23 mouse cellular contexts compared by ENCODE assay signal in the genomic region with DNA sequence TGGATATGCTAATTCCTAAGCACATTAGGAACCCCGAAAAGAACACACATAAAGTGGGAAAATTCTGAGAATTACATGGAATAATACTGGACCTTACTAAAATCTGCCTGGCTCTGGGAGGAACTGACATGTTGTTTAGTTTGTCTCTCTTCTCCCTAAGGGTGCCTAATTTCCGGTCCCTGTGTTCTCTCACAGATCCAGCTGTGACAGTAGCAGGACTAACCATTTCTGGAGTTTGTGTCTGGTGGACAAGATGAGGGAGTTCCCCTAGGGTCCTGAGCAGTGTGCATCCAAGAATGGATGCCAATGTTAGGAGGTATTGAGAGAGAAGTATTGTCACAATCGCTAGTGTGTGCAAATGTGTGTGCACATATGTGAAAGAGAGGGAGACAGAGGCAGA. TPM values are rescaled to one million over a fixed set of nuclear protein-coding genes. Genes with fewer than 3 reads are reported as not detected.
A peak's percentile ranks its signal among the peaks of the same experiment; 100 is the strongest.
DNase-seq lines count a peak whose midpoint lies in the region; ATAC-seq and TF ChIP-seq lines count a peak whose summit lies in the region.
"Had no signal": no experiment of that assay in that cellular context is flagged by ENCODE, and none has a peak within 500 bp of the region (broad histone marks: within the 10 kb centered on the region; RNA-seq: fewer than 3 reads in every experiment).

No protein-coding gene starts in this region.

- no peak overlapping the region for H3K9ac ChIP-seq in heart, embryonic 12.5 days
- peak overlapping the region; percentile 42 for H3K9ac ChIP-seq in MEL (ENCODE audit: control insufficient read depth, low read depth, low read length, poor library complexity, severe bottlenecking)
- H3K9ac ChIP-seq in liver, embryonic 14.5 days (replicated peaks), result peak overlapping the region; percentile 34; the same call in 1 of the 2 replicates
- H3K9ac ChIP-seq: embryonic facial prominence, embryonic 15.5 days; forebrain, embryonic 12.5 days; hindbrain, embryonic 14.5 days; intestine, embryonic 15.5 days had no signal

- TF ChIP-seq RAD21 in MEL (IDR thresholded peaks at IDR 0.05; ENCODE audit: low read depth, low read length), result no peak

- 70% methylated on average over 3 of the region's 3 CpGs for WGBS in heart, embryonic 12.5 days
- 73% methylated on average over 3 of the region's 3 CpGs for WGBS in liver, embryonic 14.5 days (ENCODE audit: insufficient replicate concordance)

- TF ChIP-seq CTCF in MEL (IDR thresholded peaks at IDR 0.05 in 2 of 3, conservative IDR thresholded peaks at IDR 0.05 in 1 of 3; ENCODE audit: control insufficient read depth in 1 of 3, insufficient read depth in 1 of 3, low read depth in 2 of 3, low read length in 3 of 3, poor library complexity in 1 of 3, severe bottlenecking in 1 of 3), result no peak
- no peak for TF ChIP-seq CTCF in liver, embryonic 14.5 days (IDR thresholded peaks at IDR 0.05; ENCODE audit: low read depth)

- TF ChIP-seq EP300 in MEL (IDR thresholded peaks at IDR 0.05; ENCODE audit: low read depth in 1 of 2, low read length in 2 of 2), result no peak
- TF ChIP-seq EP300 in liver, embryonic 14.5 days (IDR thresholded peaks at IDR 0.05; ENCODE audit: low read depth), result no peak

- no peak for ATAC-seq in erythroblast, adult 5-6 weeks (replicated peaks; ENCODE audit: low FRiP score, poor library complexity, severe bottlenecking)
- no peak for ATAC-seq in heart, embryonic 12.5 days (ENCODE audit: insufficient number of reproducible peaks, low FRiP score)
- ATAC-seq in liver, embryonic 14.5 days (ENCODE audit: insufficient read depth), result no peak
- ATAC-seq: CD4-positive, CD25-positive, alpha-beta regulatory T cell, adult 4 months; forebrain, embryonic 16.5 days; intestine, embryonic 15.5 days had no signal

- no peaks in the 10 kb centered on the region for H3K36me3 ChIP-seq in erythroblast, embryonic 14.5 days (ENCODE audit: control insufficient read depth)
- no peaks in the 10 kb centered on the region for H3K36me3 ChIP-seq in heart, embryonic 12.5 days
- peaks cover 0 to 59% of the 10 kb centered on the region in 2 experiments; a peak in 2 of 4 replicates for H3K36me3 ChIP-seq in MEL (ENCODE audit: control insufficient read depth in 1 of 2, insufficient read depth in 2 of 2, low read length in 2 of 2)
- no peaks in the 10 kb centered on the region for H3K36me3 ChIP-seq in liver, embryonic 14.5 days (replicated peaks; ENCODE audit: control insufficient read depth, insufficient read depth, low read depth)
- H3K36me3 ChIP-seq: embryonic facial prominence, embryonic 15.5 days; forebrain, embryonic 12.5 days; G1E; hindbrain, embryonic 10.5 days; intestine, embryonic 15.5 days had no signal

- H3K4me1 ChIP-seq in erythroblast, embryonic 14.5 days (ENCODE audit: control insufficient read depth), result peaks cover 90% of the 10 kb centered on the region
- H3K4me1 ChIP-seq in heart, embryonic 12.5 days (replicated peaks), result peaks cover 27% of the 10 kb centered on the region
- peaks cover 51 to 63% of the 10 kb centered on the region in 2 experiments for H3K4me1 ChIP-seq in MEL (ENCODE audit: control insufficient read depth in 1 of 2, insufficient read depth in 2 of 2, low read length in 2 of 2)
- peaks cover 64 to 66% of the 10 kb centered on the region in 2 experiments for H3K4me1 ChIP-seq in liver, embryonic 14.5 days (replicated peaks; ENCODE audit: control insufficient read depth in 2 of 2, insufficient read depth in 2 of 2, low read length in 1 of 2)
- H3K4me1 ChIP-seq: embryonic facial prominence, embryonic 15.5 days; intestine, embryonic 15.5 days had no signal

- no peaks in the 10 kb centered on the region for H3K79me2 ChIP-seq in MEL (ENCODE audit: control insufficient read depth, insufficient read depth, low read length, poor library complexity)

- H3K27ac ChIP-seq in heart, embryonic 12.5 days (ENCODE audit: poor library complexity, severe bottlenecking), result no peak overlapping the region
- H3K27ac ChIP-seq in MEL (ENCODE audit: control insufficient read depth, low read depth, low read length), result peak overlapping the region; percentile 29
- peak overlapping the region; percentile 77 for H3K27ac ChIP-seq in liver, embryonic 14.5 days
- H3K27ac ChIP-seq: embryonic facial prominence, embryonic 15.5 days; forebrain, embryonic 12.5 days; heart, adult 2 months; hindbrain, embryonic 10.5 days; hindbrain, embryonic 14.5 days; intestine, embryonic 15.5 days had no signal

- no peaks in the 10 kb centered on the region for H3K9me3 ChIP-seq in erythroblast, embryonic 14.5 days (ENCODE audit: control insufficient read depth, low read length)
- H3K9me3 ChIP-seq in heart, embryonic 12.5 days (replicated peaks), result no peaks in the 10 kb centered on the region
- H3K9me3 ChIP-seq in MEL (replicated peaks; ENCODE audit: insufficient read depth, low read length), result no peaks in the 10 kb centered on the region
- no peaks in the 10 kb centered on the region for H3K9me3 ChIP-seq in liver, embryonic 14.5 days (ENCODE audit: control insufficient read depth, low read length)
- H3K9me3 ChIP-seq: embryonic facial prominence, embryonic 15.5 days; forebrain, embryonic 12.5 days; G1E; hindbrain, embryonic 10.5 days; intestine, embryonic 15.5 days had no signal

- DNase-seq in heart, adult 8-10 months (ENCODE audit: low spot score), result no peak
- no peak for DNase-seq in MEL (ENCODE audit: low read depth, low spot score)
- DNase-seq in liver, embryonic 14.5 days (ENCODE audit: low read depth in 3 of 3, low spot score in 3 of 3), result no peak
- DNase-seq in cerebellum, postnatal 36 days, result no peak
- DNase-seq in layer of hippocampus, postnatal 10 days (ENCODE audit: low spot score in 2 of 2), result no peak
- DNase-seq: adrenal gland, postnatal 14 days; B cell, adult 2 months; cerebellum, adult 2 months; cerebellum, postnatal 10 days; embryo, embryonic 11 days; gastrocnemius, postnatal 10 days; heart, adult 2 months had no signal

- peaks cover 15% of the 10 kb centered on the region for H3K27me3 ChIP-seq in erythroblast, embryonic 14.5 days (ENCODE audit: control insufficient read depth)
- peaks cover 37% of the 10 kb centered on the region for H3K27me3 ChIP-seq in heart, embryonic 12.5 days (replicated peaks)
- H3K27me3 ChIP-seq in MEL (ENCODE audit: control insufficient read depth in 1 of 2, insufficient read depth in 2 of 2, low read length in 2 of 2), result no peaks in the 10 kb centered on the region
- peaks cover 2% of the 10 kb centered on the region; the same call in 1 of the 2 replicates for H3K27me3 ChIP-seq in liver, embryonic 14.5 days (ENCODE audit: control insufficient read depth, insufficient read depth, low read length)
- H3K27me3 ChIP-seq: embryonic facial prominence, embryonic 15.5 days; intestine, embryonic 15.5 days had no signal

- H3K4me3 ChIP-seq in erythroblast, embryonic 14.5 days (replicated peaks), result peak overlapping the region; percentile 12
- no peak overlapping the region for H3K4me3 ChIP-seq in heart, embryonic 12.5 days
- peak overlapping the region; percentile 13 to 41 for H3K4me3 ChIP-seq in MEL (ENCODE audit: control insufficient read depth in 1 of 2, insufficient read depth in 1 of 2, low read depth in 2 of 2, low read length in 2 of 2)
- H3K4me3 ChIP-seq in liver, embryonic 14.5 days (ENCODE audit: insufficient read depth in 1 of 2, low read depth in 2 of 2, low read length in 2 of 2), result no peak overlapping the region
- H3K4me3 ChIP-seq: embryonic facial prominence, embryonic 15.5 days; forebrain, embryonic 12.5 days; heart, adult 2 months; hindbrain, embryonic 10.5 days; intestine, embryonic 15.5 days had no signal

- H3K4me2 ChIP-seq in heart, embryonic 12.5 days, result 0 out of 2 replicates have a peak overlapping the region, but pooled peaks have one; percentile 22
- H3K4me2 ChIP-seq in liver, embryonic 14.5 days (ENCODE audit: low read depth), result peak overlapping the region; percentile 46
- H3K4me2 ChIP-seq: embryonic facial prominence, embryonic 15.5 days; forebrain, embryonic 12.5 days; hindbrain, embryonic 14.5 days; intestine, embryonic 15.5 days had no signal

- TF ChIP-seq POLR2A in MEL (IDR thresholded peaks at IDR 0.05; ENCODE audit: control insufficient read depth in 1 of 2, insufficient read depth in 1 of 2, low read depth in 1 of 2, low read length in 2 of 2, poor library complexity in 1 of 2), result no peak

TF ChIP-seq in MEL, 35 proteins besides CTCF, POLR2A, EP300 and RAD21 (continues in another document):
- TF ChIP-seq TAL1 (IDR thresholded peaks at IDR 0.05; ENCODE audit: low read length) (no peak), ZNF384 (IDR thresholded peaks at IDR 0.05; ENCODE audit: low read depth, low read length) (no peak), GABPA (IDR thresholded peaks at IDR 0.05; ENCODE audit: low read depth, low read length) (no peak), MAZ (IDR thresholded peaks at IDR 0.05; ENCODE audit: low read depth, low read length) (no peak), POLR2AphosphoS5 (IDR thresholded peaks at IDR 0.05; ENCODE audit: borderline replicate concordance, low read depth, low read length) (no peak)

RNA-seq across cellular contexts. Expression of gene Pdzd8, which starts 10.8 kb away (rescaled TPM):
- 0.28 and 0.36 TPM in 2 replicates for polyA plus RNA-seq in erythroblast, embryonic 14.5 days (2012)
- total RNA-seq in erythroblast, adult 5-6 weeks (2015; ENCODE audit: low replicate concordance), result 23.4 and 30.2 TPM in 2 replicates
- total RNA-seq in erythroblast, adult 5-6 weeks (2017; ENCODE audit: low replicate concordance), result 25.6 and 26.8 TPM in 2 replicates
- 14.1 and 17.0 TPM in 2 replicates for polyA plus RNA-seq in heart, embryonic 12.5 days (2016; fragmentation: Nextera tagmentation; extraction: Ambion mirVana)
- total RNA-seq in heart, adult 8-10 months (2022), result 10 to 100 TPM; 21.7 to 23.3 (median 23.0) TPM
- total RNA-seq in MEL (2012; rRNA removed), result 49.8 and 52.1 TPM in 2 replicates
- 100 to 1,000 TPM in 1 of 2 experiments, 10 to 100 TPM in 1; 46.4 to 137 TPM for polyA plus RNA-seq in MEL (2012; ENCODE audit: insufficient read depth in 1 of 2, insufficient read length in 2 of 2, low read depth in 1 of 2, low replicate concordance in 2 of 2, missing spikeins in 1 of 2)
- polyA plus RNA-seq in liver, embryonic 14.5 days (2012; rRNA removed), result 2.8 and 4.0 TPM in 2 replicates
- polyA plus RNA-seq in liver, embryonic 14.5 days (2014; fragmentation: Nextera tagmentation; extraction: Ambion mirVana), result 4.7 and 5.5 TPM in 2 replicates
- total RNA-seq in layer of hippocampus, postnatal 10 days (2021), result 10 to 100 TPM; 51.8 to 52.5 TPM

RNA-seq across cellular contexts. Expression of gene Rps12-ps3, which starts 34.3 kb away (rescaled TPM):
- 3.5 and 7.4 TPM in 2 replicates for polyA plus RNA-seq in erythroblast, embryonic 14.5 days (2012)
- 144 and 176 TPM in 2 replicates for total RNA-seq in erythroblast, adult 5-6 weeks (2015; ENCODE audit: low replicate concordance)
- 58.3 and 69.0 TPM in 2 replicates for total RNA-seq in erythroblast, adult 5-6 weeks (2017; ENCODE audit: low replicate concordance)
- polyA plus RNA-seq in heart, embryonic 12.5 days (2016; fragmentation: Nextera tagmentation; extraction: Ambion mirVana), result 6.0 TPM in 1 of 2 replicates, not detected in the other
- total RNA-seq in heart, adult 8-10 months (2022), result 100 to 1,000 TPM; 215 to 326 (median 253) TPM
- 348 and 662 TPM in 2 replicates for total RNA-seq in MEL (2012; rRNA removed)
- polyA plus RNA-seq in MEL (2012; ENCODE audit: insufficient read depth in 1 of 2, insufficient read length in 2 of 2, low read depth in 1 of 2, low replicate concordance in 2 of 2, missing spikeins in 1 of 2), result 1,000 to 10,000 TPM in 1 of 2 experiments, not detected in 1; 4,283 TPM
- 113 and 165 TPM in 2 replicates for polyA plus RNA-seq in liver, embryonic 14.5 days (2012; rRNA removed)
- 31.8 and 35.3 TPM in 2 replicates for polyA plus RNA-seq in liver, embryonic 14.5 days (2014; fragmentation: Nextera tagmentation; extraction: Ambion mirVana)
- 100 to 1,000 TPM; 422 to 439 TPM for total RNA-seq in layer of hippocampus, postnatal 10 days (2021)

Comparison
In these comparisons a context has a peak if more than half of its experiments do, and no peak if none do; other contexts are left out.
1. H3K4me3 ChIP-seq: peak in erythroblast, embryonic 14.5 days (single experiment) and MEL (2 of 2); none in heart, embryonic 12.5 days (single experiment) and liver, embryonic 14.5 days (0 of 2).